Mouse (Mus musculus) heart, postnatal 10 days (tissue): ENCODE results near the gene Pxdn. TPM values are rescaled to one million over a fixed set of nuclear protein-coding genes. Genes with fewer than 3 reads are reported as not detected.

Source experiments
- total RNA-seq, 2 experiments: library from RNA; stranded (reverse); gene quantifications; 2 replicates each; pipeline ENCODE4 v1.2.3; 2021

The Pxdn gene
- total RNA-seq, 2 experiments from 2014 or later: 212 to 245 TPM

Other genes starting within 250 kb of the Pxdn start
- gene Tpo, start 195.0 kb downstream of the Pxdn start, total RNA-seq: not detected